Mouse (Mus musculus) forebrain, postnatal 0 days (tissue): ENCODE data around the gene Xylt1. TPM values are rescaled to one million over a fixed set of nuclear protein-coding genes. Genes with fewer than 3 reads are reported as not detected.
A peak's percentile ranks its signal among the peaks of the same experiment; 100 is the strongest.

ENCODE experiments used
- ATAC-seq: fragments of 200-750 bp; cut with Nextera tagmentation; 2 replicates; pipeline ENCODE4 v1.8.0; 2017; ENCODE audit warnings: mild to moderate bottlenecking, moderate library complexity
- DNase-seq: peaks from one replicate; pipeline ENCODE4 v3.0.0-alpha.2; 2015
- H3K27ac ChIP-seq: fragments of 300-500 bp; sonication (generic); 2 replicates; pipeline ENCODE4 v1.5.1; 2014; ENCODE audit warnings: low read depth, mild to moderate bottlenecking, antibody characterized with exemption, low read length, moderate library complexity, mixed read lengths
- H3K27me3 ChIP-seq: fragments of 300-500 bp; sonication (generic); 2 replicates; pipeline ENCODE4 v1.6.1; 2014; ENCODE audit warnings: mild to moderate bottlenecking, low read length, mixed read lengths; ENCODE audit not compliant: insufficient read depth
- H3K36me3 ChIP-seq: fragments of 300-500 bp; sonication (generic); 2 replicates; pipeline ENCODE4 v1.6.1; 2014; ENCODE audit warnings: mild to moderate bottlenecking, moderate library complexity; ENCODE audit not compliant: insufficient read depth
- H3K4me1 ChIP-seq: fragments of 300-500 bp; sonication (generic); 2 replicates; pipeline ENCODE4 v1.6.1; 2014; ENCODE audit warnings: antibody characterized with exemption; ENCODE audit not compliant: insufficient read depth
- H3K4me2 ChIP-seq: fragments of 300-500 bp; sonication (generic); 2 replicates; pipeline ENCODE4 v1.6.1; 2014; ENCODE audit warnings: low read depth, mild to moderate bottlenecking, moderate library complexity
- H3K4me3 ChIP-seq: fragments of 300-500 bp; sonication (generic); 2 replicates; pipeline ENCODE4 v1.5.1; 2014; ENCODE audit warnings: low read depth, low read length, mixed read lengths
- H3K9ac ChIP-seq: fragments of 300-500 bp; sonication (generic); 2 replicates; pipeline ENCODE4 v1.6.1; 2014; ENCODE audit warnings: mild to moderate bottlenecking
- H3K9me3 ChIP-seq: fragments of 300-500 bp; sonication (generic); 2 replicates; pipeline ENCODE4 v1.6.1; 2016; ENCODE audit warnings: low read length
- CTCF ChIP-seq: sonication (generic); IDR thresholded peaks from 2 replicates; pipeline ENCODE4 v1.5.1; 2016; ENCODE audit warnings: antibody characterized with exemption, control low read depth, low read depth
- WGBS: fragments of 180-500 bp; shearing (Covaris S2); extraction: QIAGEN DNeasy Blood & Tissue Kit; methylation state at CpG from one replicate; pipeline ENCODE4 v1.1.7; 2014; 5-methylcytosine and 5-hydroxymethylcytosine counted together
- polyA plus RNA-seq: library from polyadenylated mRNA; unstranded; fragments of >200 nt; fragmentation: Nextera tagmentation; extraction: Ambion mirVana; gene quantifications from 2 replicates; pipeline ENCODE4 v1.2.1, GENCODE M21; 2015
- total RNA-seq: library from RNA; depleted of rRNA; stranded (reverse); fragments of >200 nt; gene quantifications from 2 replicates; pipeline ENCODE4 v1.2.3, GENCODE M21; 2014

Gene Xylt1
- total and polyA plus RNA-seq, 2 experiments from 2014 or later, result 2.6 to 14.0 TPM

- H3K4me1 ChIP-seq, result peaks cover 13% of the 10 kb centered on the region; the same call in 1 of the 2 replicates
- peak overlapping the region; percentile 82 for H3K4me3 ChIP-seq
- TF ChIP-seq CTCF, result no peak
- H3K27me3 ChIP-seq, result no peaks in the 10 kb centered on the region
- ATAC-seq (no peak), DNase-seq (no peak)
- H3K4me2 ChIP-seq, result peak overlapping the region; percentile 90
- 20% methylated on average over 2 of the region's 2 CpGs for WGBS
- H3K9me3 ChIP-seq, result no peaks in the 10 kb centered on the region
- H3K36me3 ChIP-seq, result no peaks in the 10 kb centered on the region
- peak overlapping the region; percentile 80 for H3K9ac ChIP-seq
- peak overlapping the region; percentile 83; the same call in 1 of the 2 replicates for H3K27ac ChIP-seq
Measured at GRCm38 (mm10) chr7:117382006-117382405, 1.2 kb downstream of the Xylt1 start.

GRCm38 (mm10) chr7:117383147-117383940, 2.6 kb downstream of the Xylt1 start:
- peak; percentile 12 for ATAC-seq
- H3K27me3 ChIP-seq, result no peaks in the 10 kb centered on the region
- peak; percentile 63 for DNase-seq
- peaks cover 13% of the 10 kb centered on the region; the same call in 1 of the 2 replicates for H3K4me1 ChIP-seq
- no peaks in the 10 kb centered on the region for H3K9me3 ChIP-seq
- H3K4me2 ChIP-seq, result peak overlapping the region; percentile 90
- no peaks in the 10 kb centered on the region for H3K36me3 ChIP-seq
- 48% methylated on average over 7 of the region's 7 CpGs for WGBS
- H3K9ac ChIP-seq, result peak overlapping the region; percentile 80; the same call in 1 of the 2 replicates
- peak overlapping the region; percentile 82 for H3K4me3 ChIP-seq
- H3K27ac ChIP-seq, result no peak overlapping the region
- peak; percentile 77 for TF ChIP-seq CTCF

GRCm38 (mm10) chr7:117386376-117386775, 5.6 kb downstream of the Xylt1 start:
- WGBS, result 86% methylated on average over 4 of the region's 4 CpGs
- no peak for ATAC-seq
- no peak for TF ChIP-seq CTCF

GRCm38 (mm10) chr7:117388284-117388988, 7.7 kb downstream of the Xylt1 start:
- no peak overlapping the region for H3K4me2 ChIP-seq
- no peak for TF ChIP-seq CTCF
- ATAC-seq (no peak), DNase-seq (no peak)
- H3K9me3 ChIP-seq, result no peaks in the 10 kb centered on the region
- no peak overlapping the region for H3K4me3 ChIP-seq
- 90% methylated on average over 9 of the region's 9 CpGs for WGBS
- no peaks in the 10 kb centered on the region for H3K27me3 ChIP-seq
- no peak overlapping the region for H3K27ac ChIP-seq
- H3K4me1 ChIP-seq, result 0 out of 2 replicates have a peak, but pooled peaks cover 4% of the 10 kb centered on the region
- H3K36me3 ChIP-seq, result no peaks in the 10 kb centered on the region
- no peak overlapping the region for H3K9ac ChIP-seq

More at GRCm38 (mm10) chr7:117386376-117386775, 5.6 kb downstream of the Xylt1 start:
- no peak overlapping the region for H3K9ac ChIP-seq
- H3K4me2 ChIP-seq, result no peak overlapping the region
- no peak overlapping the region for H3K4me3 ChIP-seq
- no peaks in the 10 kb centered on the region for H3K27me3 ChIP-seq
- no peak for DNase-seq
- H3K27ac ChIP-seq, result no peak overlapping the region
- no peaks in the 10 kb centered on the region for H3K36me3 ChIP-seq
- no peaks in the 10 kb centered on the region for H3K9me3 ChIP-seq
- H3K4me1 ChIP-seq, result peaks cover 13% of the 10 kb centered on the region; the same call in 1 of the 2 replicates

- 0 out of 2 replicates have a peak, but pooled peaks cover 2% of the 10 kb centered on the region for H3K4me1 ChIP-seq
- WGBS, result 92% methylated on average over 3 of the region's 3 CpGs
- no peak for DNase-seq
- no peak overlapping the region for H3K27ac ChIP-seq
- no peak for TF ChIP-seq CTCF
- H3K9me3 ChIP-seq, result no peaks in the 10 kb centered on the region
- H3K36me3 ChIP-seq, result no peaks in the 10 kb centered on the region
- no peak overlapping the region for H3K4me2 ChIP-seq
- H3K4me3 ChIP-seq, result no peak overlapping the region
- H3K9ac ChIP-seq, result no peak overlapping the region
- no peak for ATAC-seq
- H3K27me3 ChIP-seq, result no peaks in the 10 kb centered on the region
Measured at GRCm38 (mm10) chr7:117389048-117389447, 8.3 kb downstream of the Xylt1 start.

- Histone ChIP-seq H3K27ac (no peak overlapping the region), H3K4me1 (no peaks in the 10 kb centered on the region)
- ATAC-seq, result no peak
Measured at GRCm38 (mm10) chr7:117392863-117393569, 12.2 kb downstream of the Xylt1 start.

More at GRCm38 (mm10) chr7:117392863-117393569, 12.2 kb downstream of the Xylt1 start:
- H3K4me2 ChIP-seq, result no peak overlapping the region
- no peaks in the 10 kb centered on the region for H3K27me3 ChIP-seq
- TF ChIP-seq CTCF, result no peak
- H3K36me3 ChIP-seq, result no peaks in the 10 kb centered on the region
- no peak overlapping the region for H3K4me3 ChIP-seq
- no peaks in the 10 kb centered on the region for H3K9me3 ChIP-seq
- 64% methylated on average over 13 of the region's 13 CpGs for WGBS
- no peak overlapping the region for H3K9ac ChIP-seq
- no peak for DNase-seq
